Mouse (Mus musculus) urinary bladder, postnatal 10 days (tissue): Measurements from ENCODE around the gene Kdm8.

Experiments
- DNase-seq: peaks from one replicate; pipeline ENCODE4 v3.0.0; 2022; ENCODE audit warnings: low spot score

The Kdm8 gene

GRCm38 (mm10) chr7:125462200-125462599, 17.7 kb downstream of the Kdm8 start:
- DNase-seq, result no peak

DNA sequence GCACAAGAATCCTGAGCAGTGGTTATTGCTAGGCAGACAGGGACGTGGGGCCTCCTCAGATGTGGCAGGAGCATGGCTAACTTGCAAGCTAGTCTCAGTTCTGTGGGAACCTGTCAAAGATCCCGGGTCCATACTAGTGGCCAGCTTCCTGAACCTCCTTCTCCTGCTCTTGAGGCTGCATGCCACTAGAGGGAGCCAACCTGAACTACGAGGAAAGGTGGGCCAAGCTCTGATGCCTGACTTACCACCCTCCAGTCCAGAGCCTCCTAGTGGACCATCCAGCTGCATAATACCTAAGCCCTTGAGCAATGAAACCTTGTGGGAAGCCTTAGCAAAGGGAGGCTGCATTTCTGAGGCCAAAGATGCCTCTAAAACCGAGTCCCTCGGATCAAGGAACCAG, 25.5 kb downstream of the Kdm8 start:
- no peak for DNase-seq

DNA sequence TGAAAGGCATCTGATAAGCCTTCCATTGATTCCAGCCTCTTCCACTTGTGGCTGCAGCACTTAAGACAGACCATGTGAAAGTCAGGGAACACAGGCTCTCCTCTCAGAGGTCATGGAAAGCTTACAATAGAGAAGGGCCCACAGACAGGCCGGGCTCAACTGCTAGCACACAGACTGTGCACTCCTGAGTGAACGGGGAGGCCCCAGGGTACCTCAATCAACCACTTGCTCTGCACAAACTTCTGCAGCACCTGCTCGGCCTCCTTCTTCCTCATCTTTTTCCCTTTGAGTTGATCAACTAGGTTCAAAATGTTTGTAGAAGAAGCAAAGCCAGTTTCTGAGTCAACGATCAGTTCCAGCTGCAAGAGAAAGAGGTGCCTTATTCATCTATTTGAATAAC, 26.4 kb downstream of the Kdm8 start:
- DNase-seq, result no peak

- peak; percentile 36 for DNase-seq
These were observed 27.7 kb downstream of the Kdm8 start for GRCm38 (mm10) chr7:125471991-125472741.

- no peak for DNase-seq
These were observed 30.1 kb downstream of the Kdm8 start for GRCm38 (mm10) chr7:125474535-125474934.

GRCm38 (mm10) chr7:125475601-125476251, 31.2 kb downstream of the Kdm8 start:
- no peak for DNase-seq

DNA sequence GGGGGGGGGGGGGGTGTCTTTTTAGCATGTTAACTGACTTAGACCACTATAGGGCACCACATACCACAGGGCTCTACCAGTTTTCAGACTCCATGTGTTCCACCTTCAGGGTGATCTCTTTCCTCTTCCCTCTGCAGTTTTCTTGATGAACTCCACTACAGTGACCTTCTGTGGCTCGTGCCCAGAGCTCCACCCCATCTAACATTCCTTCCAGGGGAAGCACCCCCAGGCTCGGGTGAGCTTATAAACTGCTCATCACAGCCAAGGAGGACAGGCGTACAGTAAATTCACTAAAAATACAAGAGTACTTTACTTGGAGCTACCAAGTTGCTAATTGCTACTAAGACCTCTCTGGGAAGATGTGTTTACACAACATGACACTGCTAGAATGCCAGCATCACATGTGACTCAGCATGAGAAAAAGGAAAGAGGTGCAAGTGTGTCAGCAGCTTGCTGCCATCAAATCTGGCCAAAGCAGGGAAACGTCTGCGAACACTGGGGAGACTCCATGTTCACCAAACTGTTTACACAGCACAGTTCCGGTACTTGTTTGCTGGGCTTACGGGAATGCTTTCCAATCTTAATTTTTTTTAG, 34.0 kb downstream of the Kdm8 start:
- no peak for DNase-seq

DNA sequence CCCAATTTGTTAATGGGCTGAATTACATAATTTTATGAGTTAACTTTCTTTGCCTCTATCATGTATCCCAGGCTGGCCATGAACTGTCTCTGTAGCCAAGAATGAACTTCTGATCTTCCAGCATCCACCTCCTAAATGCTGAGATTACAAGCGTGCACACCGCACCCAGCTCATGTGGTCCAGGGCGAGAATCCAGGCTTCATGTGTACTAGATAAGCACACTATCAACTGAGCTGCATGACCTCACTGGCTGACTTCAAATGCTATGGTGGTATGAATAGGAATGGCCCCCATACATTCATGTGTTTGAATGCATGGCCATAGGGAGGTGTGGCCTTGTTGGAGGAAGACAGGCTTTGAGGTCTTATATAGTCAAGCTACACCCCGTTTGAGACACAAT, 36.0 kb downstream of the Kdm8 start:
- DNase-seq, result no peak

GRCm38 (mm10) chr7:125482339-125482738, 37.9 kb downstream of the Kdm8 start:
- DNase-seq, result no peak

DNA sequence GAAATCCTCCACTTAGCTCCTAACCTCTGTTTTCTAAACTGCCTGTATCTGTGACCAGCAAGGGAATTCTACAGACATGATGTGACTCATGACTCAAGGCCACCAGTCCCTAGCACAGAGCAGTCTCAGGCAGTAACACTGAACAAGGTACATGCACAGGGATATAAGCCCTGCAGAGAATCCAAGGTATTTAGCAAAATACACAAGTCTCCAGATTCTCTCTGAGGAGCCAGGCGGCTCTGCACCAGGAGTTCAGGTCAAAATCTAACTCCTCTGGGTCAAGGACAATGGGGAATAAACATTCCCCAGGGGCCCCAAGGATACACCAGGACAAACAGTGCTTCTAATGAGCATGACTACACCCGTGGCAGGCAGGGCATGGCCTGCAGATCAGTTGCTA, 38.4 kb downstream of the Kdm8 start:
- DNase-seq, result no peak

GRCm38 (mm10) chr7:125484791-125485190, 40.3 kb downstream of the Kdm8 start:
- no peak for DNase-seq

GRCm38 (mm10) chr7:125486121-125486630, 41.7 kb downstream of the Kdm8 start:
- no peak for DNase-seq

- DNase-seq, result no peak
These were observed 42.6 kb downstream of the Kdm8 start for GRCm38 (mm10) chr7:125487126-125487525.

- no peak for DNase-seq
These were observed 44.2 kb downstream of the Kdm8 start for GRCm38 (mm10) chr7:125488706-125489105.

GRCm38 (mm10) chr7:125489636-125490035, 45.2 kb downstream of the Kdm8 start:
- no peak for DNase-seq

- DNase-seq, result peak; percentile 78
These were observed 46.7 kb downstream of the Kdm8 start, which contains the start of gene Nsmce1 for GRCm38 (mm10) chr7:125490947-125491735. Gene Nsmce1 (minus strand): TSS chr7:125491596.

DNA sequence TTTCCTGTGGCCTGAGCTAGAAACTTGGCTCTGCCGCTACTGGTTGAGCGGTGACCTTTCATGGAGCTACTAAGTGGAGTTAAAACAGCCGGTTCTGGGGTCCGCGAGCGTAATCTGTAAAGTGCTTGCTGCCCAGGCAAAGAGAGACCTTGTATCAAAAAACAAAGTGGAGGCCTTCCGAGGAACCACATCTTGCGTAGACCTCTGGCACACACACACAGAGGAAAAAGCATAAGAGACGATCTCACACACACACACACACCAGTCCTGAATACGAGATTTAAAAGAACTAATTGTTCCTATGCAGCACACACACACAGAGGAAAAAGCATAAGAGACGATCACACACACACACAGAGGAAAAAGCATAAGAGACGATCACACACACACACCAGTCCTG, 47.3 kb downstream of the Kdm8 start:
- no peak for DNase-seq

DNA sequence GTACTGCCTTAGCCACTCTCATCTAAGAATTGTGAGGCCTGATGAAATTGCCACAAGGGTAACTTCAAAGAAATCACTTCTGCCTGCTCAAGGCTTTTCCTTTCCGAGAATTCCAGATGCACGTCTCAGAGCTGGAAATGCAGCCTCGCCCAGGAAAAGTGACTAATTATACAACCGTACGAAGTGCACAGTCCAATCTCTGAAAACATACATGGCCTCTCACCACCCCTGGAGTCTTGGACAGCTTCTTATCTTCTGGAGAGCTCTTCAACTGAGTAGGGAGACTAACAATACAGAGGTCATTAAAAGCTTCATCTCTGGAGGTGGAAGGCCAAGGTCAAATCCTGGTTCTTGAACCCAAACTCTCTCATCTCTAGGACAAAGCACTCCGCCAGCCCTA, 48.1 kb downstream of the Kdm8 start:
- no peak for DNase-seq

GRCm38 (mm10) chr7:125495864-125496440, 51.5 kb downstream of the Kdm8 start:
- no peak for DNase-seq

DNA sequence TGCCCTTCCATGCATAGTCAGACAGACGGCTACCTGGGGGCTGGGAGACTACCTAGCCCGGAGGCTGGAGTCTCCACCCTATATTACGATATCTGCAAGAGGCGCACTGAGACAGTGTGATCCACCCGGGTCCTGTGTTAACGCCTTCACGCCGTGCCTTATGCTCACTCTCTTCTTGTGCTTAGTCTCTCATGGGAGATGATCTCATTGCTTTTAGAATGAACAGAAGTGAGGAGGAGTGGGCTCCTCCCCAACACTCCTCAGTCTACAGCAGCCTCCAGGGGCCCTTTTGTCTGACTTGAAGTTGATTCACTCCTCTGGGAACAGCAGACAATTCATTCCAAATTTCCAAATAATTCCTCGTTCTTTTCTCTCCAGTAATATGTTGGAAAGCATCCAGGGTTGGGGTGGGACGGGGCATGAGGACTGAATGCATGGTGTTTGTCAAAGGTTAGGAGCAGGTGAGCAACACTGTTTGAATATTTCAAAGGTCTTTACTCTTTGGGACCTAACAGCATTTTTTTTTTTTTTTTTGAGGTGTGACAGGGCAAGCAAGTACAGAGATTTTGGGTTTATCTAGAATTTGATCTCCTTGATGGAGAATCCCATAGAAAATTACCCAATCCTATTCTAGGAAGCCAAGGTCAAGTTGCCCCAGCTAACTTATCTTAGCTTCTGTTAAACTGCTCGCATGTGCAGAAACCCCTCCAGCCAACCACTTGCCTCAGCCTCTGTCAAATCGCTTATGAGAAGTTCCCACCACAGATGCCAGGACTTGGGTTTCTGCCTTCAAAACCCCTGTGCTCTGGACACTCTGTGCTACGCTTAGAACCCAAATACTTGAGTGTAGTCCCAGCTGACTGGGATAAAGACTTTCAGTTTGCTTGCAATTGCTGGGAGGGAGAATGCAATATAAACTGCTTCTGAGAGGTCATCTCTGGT, 55.7 kb downstream of the Kdm8 start:
- no peak for DNase-seq

DNA sequence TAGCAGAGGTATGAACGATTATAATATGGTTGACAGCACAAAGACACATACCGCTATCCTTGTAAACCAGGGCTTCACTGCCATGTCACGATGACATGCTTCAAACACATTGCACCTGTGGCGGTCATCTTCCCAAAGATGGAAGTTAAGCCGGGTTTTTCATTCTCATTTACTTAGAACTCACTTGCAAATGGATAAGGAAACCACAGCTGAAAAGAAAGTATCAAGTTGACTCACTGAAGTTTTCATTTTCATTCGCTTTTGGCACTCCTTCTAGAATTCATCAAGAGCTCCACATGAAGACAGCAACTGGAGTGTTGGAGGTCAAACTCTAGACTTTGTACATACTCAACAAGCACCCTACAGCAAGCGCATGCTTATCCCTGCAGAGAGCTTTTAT, 56.4 kb downstream of the Kdm8 start:
- DNase-seq, result no peak
